In genomic region chr7:138847316-138848027, GRCm38 (mm10) we compare ENCODE assay signal across 8 mouse cellular contexts. TPM values are rescaled to one million over a fixed set of nuclear protein-coding genes. Genes with fewer than 3 reads are reported as not detected.
DNase-seq lines count a peak whose midpoint lies in the region; ATAC-seq lines count a peak whose summit lies in the region.

No protein-coding gene starts in this region.

- peaks cover 20% of the 10 kb centered on the region for H3K36me3 ChIP-seq in forebrain, embryonic 12.5 days (replicated peaks)
- H3K36me3 ChIP-seq in liver, embryonic 13.5 days = peaks cover 22% of the 10 kb centered on the region

- no peak for ATAC-seq in forebrain, embryonic 12.5 days (ENCODE audit: low FRiP score)
- ATAC-seq in liver, embryonic 13.5 days (ENCODE audit: low read depth) = no peak

- H3K4me1 ChIP-seq in forebrain, embryonic 12.5 days = peaks cover 54% of the 10 kb centered on the region
- H3K4me1 ChIP-seq in liver, embryonic 13.5 days (replicated peaks) = peaks cover 59% of the 10 kb centered on the region

- DNase-seq in cerebellum, adult 9-10 months = peak; percentile 43
- no peak for DNase-seq in cerebellum, postnatal 14 days
- DNase-seq in 416B (ENCODE audit: low read depth) = peak; percentile 35
- peak; percentile 17 for DNase-seq in liver, embryonic 13.5 days
- no peak for DNase-seq in ovary, postnatal 36 days (ENCODE audit: low spot score)
- no peak for DNase-seq in layer of hippocampus, postnatal 14 days (ENCODE audit: low spot score in 2 of 2)
- no peak for DNase-seq in frontal cortex, postnatal 25 days (ENCODE audit: low spot score in 2 of 2)

- peak overlapping the region; percentile 99 for H3K4me3 ChIP-seq in forebrain, embryonic 12.5 days (replicated peaks)
- peak overlapping the region; percentile 99 for H3K4me3 ChIP-seq in liver, embryonic 13.5 days (replicated peaks)

- H3K4me2 ChIP-seq in forebrain, embryonic 12.5 days = peak overlapping the region; percentile 73
- peak overlapping the region; percentile 92 for H3K4me2 ChIP-seq in liver, embryonic 13.5 days

- H3K9ac ChIP-seq in forebrain, embryonic 12.5 days = peak overlapping the region; percentile 95
- peak overlapping the region; percentile 98 for H3K9ac ChIP-seq in liver, embryonic 13.5 days

- 0 out of 2 replicates have a peak overlapping the region, but pooled peaks have one; percentile 97 for H3K27ac ChIP-seq in forebrain, embryonic 12.5 days
- no peak overlapping the region; the same call in 1 of the 2 replicates for H3K27ac ChIP-seq in liver, embryonic 13.5 days

- WGBS in forebrain, embryonic 12.5 days = 63% methylated on average over 13 of the region's 13 CpGs
- WGBS in liver, embryonic 13.5 days (ENCODE audit: insufficient replicate concordance) = 33% methylated on average over 13 of the region's 13 CpGs

- no peaks in the 10 kb centered on the region for H3K27me3 ChIP-seq in forebrain, embryonic 12.5 days
- H3K27me3 ChIP-seq in liver, embryonic 13.5 days = no peaks in the 10 kb centered on the region

- H3K9me3 ChIP-seq in forebrain, embryonic 12.5 days = no peaks in the 10 kb centered on the region
- no peaks in the 10 kb centered on the region for H3K9me3 ChIP-seq in liver, embryonic 13.5 days (replicated peaks)

RNA-seq across cellular contexts. Expression of gene Mapk1ip1, which starts 1.4 kb away (rescaled TPM):
- 12.3 and 16.2 TPM in 2 replicates for polyA plus RNA-seq in forebrain, embryonic 12.5 days (2016; fragmentation: Nextera tagmentation; extraction: Ambion mirVana)
- 3.3 and 3.8 TPM in 2 replicates for polyA plus RNA-seq in liver, embryonic 13.5 days (2015; fragmentation: Nextera tagmentation; extraction: Ambion mirVana)
- 10 to 100 TPM; 41.6 to 42.3 TPM for total RNA-seq in layer of hippocampus, postnatal 14 days (2021)

RNA-seq across cellular contexts. Expression of gene Ppp2r2d, which starts 1.6 kb away (rescaled TPM):
- polyA plus RNA-seq in forebrain, embryonic 12.5 days (2016; fragmentation: Nextera tagmentation; extraction: Ambion mirVana) = 63.6 and 68.4 TPM in 2 replicates
- 18.0 and 18.3 TPM in 2 replicates for polyA plus RNA-seq in liver, embryonic 13.5 days (2015; fragmentation: Nextera tagmentation; extraction: Ambion mirVana)
- 10 to 100 TPM; 78.1 to 78.9 TPM for total RNA-seq in layer of hippocampus, postnatal 14 days (2021)

Comparison
In these comparisons a context has a peak if more than half of its experiments do, and no peak if none do; other contexts are left out.
1. DNase-seq: peak in cerebellum, adult 9-10 months (single experiment), 416B (single experiment) and liver, embryonic 13.5 days (single experiment); none in cerebellum, postnatal 14 days (0 of 2), ovary, postnatal 36 days (single experiment), layer of hippocampus, postnatal 14 days (0 of 2) and frontal cortex, postnatal 25 days (0 of 2).